Mouse (Mus musculus): ENCODE data around the gene Gm11568. TPM values are rescaled to one million over a fixed set of nuclear protein-coding genes. Genes with fewer than 3 reads are reported as not detected.

Gene Gm11568
- polyA plus RNA-seq (2012; ENCODE audit: low replicate concordance) = not detected in 2 replicates

GRCm38 (mm10) chr11:99857617-99858016 lies at the start of gene Gm11568:
Gene Gm11568, plus strand, starts transcription at chr11:99857917.

GRCm38 (mm10) chr11:99809792-99810191 lies 47.9 kb upstream of the Gm11568 start, which contains the start of gene Krtap4-13:
Gene Krtap4-13, minus strand, starts transcription at chr11:99809892.

DNA sequence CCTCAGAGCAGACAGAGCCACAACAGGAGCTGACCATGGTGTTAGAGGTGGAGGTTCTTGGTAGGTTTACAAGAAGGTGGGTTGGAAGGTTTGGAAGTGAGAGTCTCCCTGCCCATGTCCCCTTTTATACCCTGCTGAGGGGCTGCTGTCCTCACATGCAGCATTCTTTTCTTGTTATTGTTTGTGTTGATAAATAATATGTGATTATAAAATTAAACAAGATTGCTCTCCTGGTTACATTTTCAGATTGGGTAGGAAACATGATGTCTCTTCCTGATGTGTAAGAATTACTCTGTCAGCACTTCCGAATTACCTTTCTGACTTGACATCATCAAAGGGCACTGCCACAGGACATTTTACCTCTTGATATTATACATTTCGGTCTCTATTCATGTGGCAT lies 42.2 kb upstream of the Gm11568 start, which contains the start of gene Gm11564:
Gene Gm11564, minus strand, starts transcription at position 101 of the 400 bp plus-strand sequence.

DNA sequence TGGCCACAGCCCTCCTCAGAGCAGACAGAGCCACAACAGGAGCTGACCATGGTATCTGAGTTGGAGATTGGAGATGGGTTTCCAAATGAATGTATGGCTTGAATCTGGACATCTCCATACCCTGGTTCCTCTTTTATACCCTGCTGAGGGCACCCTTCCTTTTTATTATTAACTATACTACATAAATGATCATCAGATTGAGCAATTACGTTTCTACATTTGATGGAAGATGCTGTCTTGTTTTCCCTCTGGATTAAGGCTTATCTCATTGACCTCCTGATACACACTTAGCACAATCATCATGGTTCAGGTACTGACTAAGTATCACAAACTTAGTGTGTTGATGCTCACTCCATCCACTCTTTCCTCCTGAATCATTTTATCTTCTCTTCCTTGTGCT lies 19.8 kb upstream of the Gm11568 start, which contains the start of gene 2300003K06Rik:
Gene 2300003K06Rik, minus strand, starts transcription at position 101 of the 400 bp plus-strand sequence.

DNA sequence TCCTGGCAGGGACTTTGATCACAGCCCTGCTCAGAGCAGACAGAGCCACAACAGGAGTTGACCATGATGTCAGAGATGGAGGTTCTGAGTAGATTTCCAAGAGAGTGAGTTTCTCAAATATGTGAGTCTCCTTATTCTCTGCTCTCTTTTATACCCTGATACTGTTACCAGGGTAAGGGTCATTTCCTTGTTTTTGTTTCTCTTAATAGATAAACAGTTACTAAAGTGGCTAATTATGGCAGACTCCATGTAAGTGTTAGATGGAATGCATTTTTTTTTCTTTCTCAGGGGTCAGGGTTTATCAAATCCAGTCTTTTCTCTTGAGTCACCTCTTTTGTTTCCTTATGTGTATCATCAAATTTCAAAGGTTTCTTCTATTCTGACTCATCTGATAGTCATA lies 6.2 kb upstream of the Gm11568 start, which contains the start of gene Krtap4-16:
Gene Krtap4-16, minus strand, starts transcription at position 101 of the 400 bp plus-strand sequence.

GRCm38 (mm10) chr11:99864176-99864575 lies 6.5 kb downstream of the Gm11568 start, which contains the start of gene Gm11559:
Gene Gm11559, plus strand, starts transcription at chr11:99864476.

DNA sequence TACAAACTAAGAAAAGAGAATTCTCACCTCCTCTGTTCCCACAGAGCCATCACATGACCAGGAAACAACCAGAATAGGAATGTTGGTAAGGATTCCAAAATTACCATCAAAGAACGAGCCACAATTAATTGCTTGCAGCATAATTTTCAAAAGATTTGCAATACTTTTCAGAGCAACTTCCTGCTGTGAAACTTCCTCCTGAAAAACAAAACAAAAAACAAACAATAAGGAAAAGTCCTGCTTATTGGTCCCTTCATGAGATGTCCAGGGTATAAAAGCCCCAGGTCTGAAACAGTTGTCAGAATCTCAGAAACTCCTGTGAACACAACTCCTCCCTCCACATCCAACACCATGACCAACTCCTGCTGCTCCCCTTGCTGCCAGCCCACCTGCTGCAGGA lies 15.4 kb downstream of the Gm11568 start, which contains the start of gene Krtap9-1:
Gene Krtap9-1, plus strand, starts transcription at position 301 of the 400 bp plus-strand sequence.

GRCm38 (mm10) chr11:99878887-99879286 lies 21.2 kb downstream of the Gm11568 start, which contains the start of gene Gm11567:
Gene Gm11567, plus strand, starts transcription at chr11:99879187.

DNA sequence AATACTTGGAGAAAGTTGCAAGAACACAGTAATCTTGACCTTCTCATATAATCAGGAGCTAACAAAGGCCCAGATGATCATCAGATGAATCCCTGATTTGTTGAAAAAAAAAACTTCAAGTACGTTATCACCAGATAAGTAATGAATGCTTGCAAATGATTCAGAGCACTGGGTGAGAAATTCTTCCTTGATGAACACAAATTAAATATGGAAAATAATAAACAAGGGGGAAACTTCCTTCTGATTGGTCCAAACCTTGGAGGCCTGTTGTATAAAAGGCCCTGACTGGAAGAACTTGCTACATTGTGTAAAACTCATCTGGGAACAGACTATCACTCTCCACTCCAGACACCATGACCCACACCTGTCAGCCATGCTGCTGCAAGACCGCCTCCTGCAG lies 49.9 kb downstream of the Gm11568 start, which contains the start of gene Krtap31-1:
Gene Krtap31-1, plus strand, starts transcription at position 301 of the 400 bp plus-strand sequence.

Other genes with a start within 250 kb of the Gm11568 start
- not detected in 2 replicates for gene Gm11937, start 247.7 kb upstream of the Gm11568 start, polyA plus RNA-seq (2012; ENCODE audit: low replicate concordance)
- gene Krtap2-4, start 243.1 kb upstream of the Gm11568 start, polyA plus RNA-seq (2012; ENCODE audit: low replicate concordance) = not detected in 2 replicates
- gene Gm11562, start 237.5 kb upstream of the Gm11568 start, polyA plus RNA-seq (2012; ENCODE audit: low replicate concordance) = not detected in 2 replicates
- gene Krtap4-1, start 229.7 kb upstream of the Gm11568 start, polyA plus RNA-seq (2012; ENCODE audit: low replicate concordance) = not detected in 2 replicates
- not detected in 2 replicates for gene Krtap4-2, start 222.8 kb upstream of the Gm11568 start, polyA plus RNA-seq (2012; ENCODE audit: low replicate concordance)
- gene Krtap4-7, start 213.8 kb upstream of the Gm11568 start, polyA plus RNA-seq (2012; ENCODE audit: low replicate concordance) = not detected in 2 replicates
- gene Gm11555, start 207.7 kb upstream of the Gm11568 start, polyA plus RNA-seq (2012; ENCODE audit: low replicate concordance) = not detected in 2 replicates
- gene Gm11563, start 199.0 kb upstream of the Gm11568 start, polyA plus RNA-seq (2012; ENCODE audit: low replicate concordance) = not detected in 2 replicates
- gene Krtap4-6, start 192.0 kb upstream of the Gm11568 start, polyA plus RNA-seq (2012; ENCODE audit: low replicate concordance) = not detected in 2 replicates
- gene Gm14190, start 167.2 kb upstream of the Gm11568 start, polyA plus RNA-seq (2012; ENCODE audit: low replicate concordance) = not detected in 2 replicates
- not detected in 2 replicates for gene Gm14180, start 123.6 kb upstream of the Gm11568 start, polyA plus RNA-seq (2012; ENCODE audit: low replicate concordance)
- gene Gm11595, start 85.0 kb upstream of the Gm11568 start, polyA plus RNA-seq (2012; ENCODE audit: low replicate concordance) = not detected in 2 replicates
- gene Krtap4-8, start 77.2 kb upstream of the Gm11568 start, polyA plus RNA-seq (2012; ENCODE audit: low replicate concordance) = not detected in 2 replicates
- gene Krtap4-9, start 72.7 kb upstream of the Gm11568 start, polyA plus RNA-seq (2012; ENCODE audit: low replicate concordance) = not detected in 2 replicates
- not detected in 2 replicates for gene Gm11596, start 64.5 kb upstream of the Gm11568 start, polyA plus RNA-seq (2012; ENCODE audit: low replicate concordance)
- not detected in 2 replicates for gene Gm11569, start 59.0 kb upstream of the Gm11568 start, polyA plus RNA-seq (2012; ENCODE audit: low replicate concordance)
- gene Gm11554, start 53.5 kb upstream of the Gm11568 start, polyA plus RNA-seq (2012; ENCODE audit: low replicate concordance) = not detected in 2 replicates
- not detected in 2 replicates for gene Krtap4-13, start 48.0 kb upstream of the Gm11568 start, polyA plus RNA-seq (2012; ENCODE audit: low replicate concordance)
- gene Gm11564, start 42.3 kb upstream of the Gm11568 start, polyA plus RNA-seq (2012; ENCODE audit: low replicate concordance) = not detected in 2 replicates
- gene 2300003K06Rik, start 19.9 kb upstream of the Gm11568 start, polyA plus RNA-seq (2012; ENCODE audit: low replicate concordance) = not detected in 2 replicates
- gene Krtap4-16, start 6.3 kb upstream of the Gm11568 start, polyA plus RNA-seq (2012; ENCODE audit: low replicate concordance) = not detected in 2 replicates
- not detected in 2 replicates for gene Gm11559, start 6.6 kb downstream of the Gm11568 start, polyA plus RNA-seq (2012; ENCODE audit: low replicate concordance)
- gene Krtap9-1, start 15.5 kb downstream of the Gm11568 start, polyA plus RNA-seq (2012; ENCODE audit: low replicate concordance) = not detected in 2 replicates
- not detected in 2 replicates for gene Gm11567, start 21.3 kb downstream of the Gm11568 start, polyA plus RNA-seq (2012; ENCODE audit: low replicate concordance)
- not detected in 2 replicates for gene Krtap31-1, start 50.0 kb downstream of the Gm11568 start, polyA plus RNA-seq (2012; ENCODE audit: low replicate concordance)
- gene Gm11565, start 56.8 kb downstream of the Gm11568 start, polyA plus RNA-seq (2012; ENCODE audit: low replicate concordance) = not detected in 2 replicates
- not detected in 2 replicates for gene Krtap31-2, start 78.4 kb downstream of the Gm11568 start, polyA plus RNA-seq (2012; ENCODE audit: low replicate concordance)
- gene Krtap9-5, start 90.6 kb downstream of the Gm11568 start, polyA plus RNA-seq (2012; ENCODE audit: low replicate concordance) = not detected in 2 replicates
- not detected in 2 replicates for gene Krtap29-1, start 121.1 kb downstream of the Gm11568 start, polyA plus RNA-seq (2012; ENCODE audit: low replicate concordance)
- not detected in 2 replicates for gene Krtap16-1, start 128.7 kb downstream of the Gm11568 start, polyA plus RNA-seq (2012; ENCODE audit: low replicate concordance)
- not detected in 2 replicates for gene Krtap17-1, start 136.1 kb downstream of the Gm11568 start, polyA plus RNA-seq (2012; ENCODE audit: low replicate concordance)
- not detected in 2 replicates for gene Krt33a, start 158.3 kb downstream of the Gm11568 start, polyA plus RNA-seq (2012; ENCODE audit: low replicate concordance)
- not detected in 2 replicates for gene Krt33b, start 172.0 kb downstream of the Gm11568 start, polyA plus RNA-seq (2012; ENCODE audit: low replicate concordance)
- not detected in 2 replicates for gene Krt34, start 183.6 kb downstream of the Gm11568 start, polyA plus RNA-seq (2012; ENCODE audit: low replicate concordance)
- gene Krt31, start 192.6 kb downstream of the Gm11568 start, polyA plus RNA-seq (2012; ENCODE audit: low replicate concordance) = not detected in 2 replicates
- not detected in 2 replicates for gene Krt32, start 230.3 kb downstream of the Gm11568 start, polyA plus RNA-seq (2012; ENCODE audit: low replicate concordance)
- gene Krt35, start 238.3 kb downstream of the Gm11568 start, polyA plus RNA-seq (2012; ENCODE audit: low replicate concordance) = 0.13 TPM in 1 of 2 replicates, not detected in the other
- not detected in 2 replicates for gene Krt36, start 247.7 kb downstream of the Gm11568 start, polyA plus RNA-seq (2012; ENCODE audit: low replicate concordance)

Data from hematopoietic multipotent progenitor cell, adult 10-12 weeks (in vitro differentiated cells).